23 mouse cellular contexts compared by ENCODE assay signal in the genomic region with DNA sequence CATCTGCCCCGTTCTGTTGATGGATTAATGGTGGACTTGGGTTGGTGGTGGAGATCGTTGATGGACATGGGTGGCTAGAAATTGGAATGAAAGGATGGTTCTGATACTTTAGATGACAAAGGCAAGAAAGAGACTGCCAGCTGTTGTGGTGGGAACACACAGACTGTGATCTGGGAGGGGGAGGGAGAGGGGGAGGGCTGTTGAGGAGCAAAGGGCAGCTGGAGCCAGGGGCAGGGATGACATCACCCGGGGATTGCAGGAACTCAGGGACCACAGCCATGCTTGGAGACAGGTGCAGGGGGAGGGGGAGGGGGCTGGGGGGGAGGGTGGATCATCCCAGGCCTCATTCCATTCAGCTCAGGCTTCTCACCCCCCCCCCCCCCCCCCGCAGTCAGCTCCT. TPM values are rescaled to one million over a fixed set of nuclear protein-coding genes. Genes with fewer than 3 reads are reported as not detected.
"Had no signal": no experiment of that assay in that cellular context is flagged by ENCODE, and none has a peak within 500 bp of the region (broad histone marks: within the 10 kb centered on the region; RNA-seq: fewer than 3 reads in every experiment).

No protein-coding gene starts in this region.

- ATAC-seq: midbrain, embryonic 15.5 days had no signal

- H3K4me2 ChIP-seq: liver, embryonic 13.5 days; midbrain, embryonic 11.5 days; midbrain, embryonic 15.5 days; neural tube, embryonic 13.5 days had no signal

- H3K9ac ChIP-seq: kidney, embryonic 15.5 days; midbrain, embryonic 15.5 days; neural tube, embryonic 13.5 days had no signal

- H3K4me3 ChIP-seq: kidney, embryonic 15.5 days; layer of hippocampus, adult 2 months; left cerebral cortex, adult 2 months; liver, embryonic 13.5 days; midbrain, embryonic 15.5 days; neural tube, embryonic 13.5 days had no signal

- H3K27me3 ChIP-seq: kidney, embryonic 15.5 days; midbrain, embryonic 15.5 days had no signal

- H3K9me3 ChIP-seq: kidney, embryonic 15.5 days; liver, embryonic 13.5 days; midbrain, embryonic 15.5 days; neural tube, embryonic 13.5 days had no signal

- DNase-seq: kidney, adult 8-10 months; kidney, postnatal 14 days; layer of hippocampus, postnatal 36 days; liver, embryonic 13.5 days; lung, adult 2 months; lung, postnatal 14 days; lung, postnatal 4 days; right cerebral cortex, postnatal 25 days; thymus, adult 18-20 months; thymus, postnatal 36 days had no signal

- H3K36me3 ChIP-seq: kidney, embryonic 15.5 days; midbrain, embryonic 15.5 days had no signal

- H3K27ac ChIP-seq: kidney, embryonic 15.5 days; layer of hippocampus, adult 2 months; left cerebral cortex, adult 2 months; liver, embryonic 13.5 days; midbrain, embryonic 15.5 days; neural tube, embryonic 13.5 days had no signal

RNA-seq across cellular contexts. Expression of gene Actn3, which starts 1.5 kb away (rescaled TPM):
- total RNA-seq: neutrophil, adult 5-6 weeks had no signal
- polyA plus RNA-seq: liver, adult 2 months had no signal

RNA-seq across cellular contexts. Expression of gene Ccdc87, which starts 37.1 kb away (rescaled TPM):
- total RNA-seq: liver, adult 2 months; megakaryocyte progenitor cell, adult 5-6 weeks; megakaryocyte-erythroid progenitor cell, adult 5-6 weeks; neutrophil, adult 5-6 weeks had no signal
- polyA plus RNA-seq: kidney, embryonic 15.5 days; limb, embryonic 11.5 days; liver, adult 2 months; liver, embryonic 13.5 days; liver, embryonic 16.5 days; stomach, embryonic 16.5 days had no signal
